Mouse (Mus musculus): ENCODE results near the gene Hoxb1.

DNA sequence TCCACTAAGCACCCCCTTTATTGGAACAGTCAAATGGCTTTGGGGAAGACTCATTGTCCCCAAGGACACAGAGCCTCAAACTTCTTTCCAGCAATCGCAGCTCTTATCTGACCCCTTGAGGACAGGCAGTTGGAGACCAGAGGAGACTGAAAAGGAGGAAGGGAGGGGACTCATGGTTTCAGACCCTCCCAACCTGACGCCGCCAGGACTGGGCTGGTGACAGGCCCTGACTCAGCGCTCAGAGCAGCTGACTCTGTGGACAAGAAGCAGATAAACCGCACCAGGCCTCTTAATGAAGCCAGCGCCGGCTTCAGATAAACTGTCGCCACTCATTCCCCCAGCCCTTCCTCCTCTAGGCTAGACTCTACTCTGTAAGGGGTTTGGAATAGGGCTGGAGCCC is 34.4 kb downstream of the Hoxb1 start:
- TF ChIP-seq CTCF (IDR thresholded peaks at IDR 0.05): peak; percentile 43
- TF ChIP-seq EP300 (IDR thresholded peaks at IDR 0.05): no peak

Measured in lung, postnatal 0 days (tissue).